Mouse (Mus musculus): ENCODE results near the gene Cbx7. TPM values are rescaled to one million over a fixed set of nuclear protein-coding genes. Genes with fewer than 3 reads are reported as not detected.
A peak's percentile ranks its signal among the peaks of the same experiment; 100 is the strongest.

Gene Cbx7
- 2.1 and 2.4 TPM in 2 replicates for polyA plus RNA-seq (2016; fragmentation: Nextera tagmentation; extraction: Ambion mirVana)

DNA sequence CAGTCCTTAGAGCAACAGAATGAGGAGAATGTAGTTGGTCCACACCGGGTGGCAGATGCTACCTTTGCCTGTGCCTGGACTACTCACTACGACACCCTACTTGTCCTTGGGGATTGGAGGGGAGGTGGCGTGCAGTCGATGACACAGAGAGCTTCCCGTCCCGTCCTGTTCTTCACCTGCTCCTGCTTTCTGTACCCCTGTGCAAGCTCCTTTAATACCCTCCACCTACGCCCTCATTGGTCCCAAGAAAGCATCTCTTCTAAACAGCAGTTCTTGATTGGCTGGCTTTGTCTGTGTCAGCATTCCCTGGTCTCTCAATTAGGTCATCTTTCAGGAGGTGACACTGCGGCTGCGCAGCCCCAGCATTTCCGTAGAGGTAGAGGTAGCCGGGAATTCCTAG is at the start of gene Cbx7:
Cbx7 (minus strand) TSS at position 180 of the 400 bp plus-strand sequence.
- no peaks in the 10 kb centered on the region for H3K4me1 ChIP-seq
- no peak within 1 kb of the TSS for H3K4me3 ChIP-seq
- DNase-seq (ENCODE audit: low spot score): no peak
- no peaks in the 10 kb centered on the region for H3K27me3 ChIP-seq (replicated peaks; ENCODE audit: low read depth, poor library complexity, severe bottlenecking)
- WGBS: 91% methylated on average over 11 of the region's 11 CpGs
- no peaks in the 10 kb centered on the region for H3K36me3 ChIP-seq (replicated peaks)
- no peak within 1 kb of the TSS for H3K27ac ChIP-seq (replicated peaks)
- H3K9me3 ChIP-seq: no peaks in the 10 kb centered on the region

DNA sequence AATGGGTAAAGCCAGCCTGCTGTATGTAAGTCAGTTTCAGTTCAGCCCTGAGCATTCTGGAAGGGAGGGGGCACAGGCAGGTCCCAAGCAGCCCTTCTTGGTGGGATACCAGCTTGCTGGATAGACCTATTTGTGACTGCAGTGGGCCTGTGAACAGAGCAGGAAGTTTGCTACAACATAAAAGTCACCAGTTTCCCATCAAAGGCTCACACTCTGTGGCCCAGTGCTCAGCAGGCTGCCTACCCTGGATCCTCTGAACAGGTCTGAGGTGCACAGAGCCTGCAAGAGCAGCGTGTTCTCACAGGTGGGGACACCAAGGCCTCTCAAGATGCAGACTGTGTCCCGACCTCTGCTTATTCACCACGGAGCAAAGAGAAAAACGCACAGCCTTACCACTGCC is 49.6 kb upstream of the Cbx7 start:
- H3K27ac ChIP-seq (replicated peaks): no peak overlapping the region
- H3K36me3 ChIP-seq (replicated peaks): no peaks in the 10 kb centered on the region
- H3K4me3 ChIP-seq: no peak overlapping the region
- 71% methylated on average over 4 of the region's 4 CpGs for WGBS
- peaks cover 29% of the 10 kb centered on the region for H3K27me3 ChIP-seq (replicated peaks; ENCODE audit: low read depth, poor library complexity, severe bottlenecking)
- peaks cover 17% of the 10 kb centered on the region for H3K4me1 ChIP-seq
- no peak for DNase-seq (ENCODE audit: low spot score)
- H3K9me3 ChIP-seq: no peaks in the 10 kb centered on the region

DNA sequence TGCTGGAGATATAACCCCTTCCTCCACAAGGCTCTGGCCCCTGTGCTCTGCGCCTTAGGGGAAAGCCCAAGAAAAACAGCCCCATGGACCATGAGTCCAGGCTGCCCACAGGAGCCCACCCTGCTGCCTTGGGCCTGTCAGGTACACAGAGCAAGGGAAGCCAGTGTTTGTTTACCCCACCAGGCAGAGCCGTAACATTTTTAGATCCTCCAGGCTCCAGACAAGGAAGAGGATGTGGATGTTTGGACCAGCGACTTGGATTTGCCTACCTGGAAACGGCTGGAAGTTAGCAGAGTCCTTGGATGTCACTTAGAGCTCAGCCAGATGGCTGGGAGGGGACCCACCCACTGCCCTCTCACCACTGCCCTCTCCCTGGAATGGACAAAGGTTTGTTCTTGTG is 48.7 kb upstream of the Cbx7 start:
- 56% methylated on average over 4 of the region's 4 CpGs for WGBS
- Histone ChIP-seq H3K36me3 (replicated peaks) (no peaks in the 10 kb centered on the region), H3K27ac (replicated peaks) (no peak overlapping the region), H3K4me3 (no peak overlapping the region), H3K27me3 (replicated peaks; ENCODE audit: low read depth, poor library complexity, severe bottlenecking) (peaks cover 38% of the 10 kb centered on the region), H3K9me3 (no peaks in the 10 kb centered on the region), H3K4me1 (peaks cover 13% of the 10 kb centered on the region)
- DNase-seq (ENCODE audit: low spot score): no peak

DNA sequence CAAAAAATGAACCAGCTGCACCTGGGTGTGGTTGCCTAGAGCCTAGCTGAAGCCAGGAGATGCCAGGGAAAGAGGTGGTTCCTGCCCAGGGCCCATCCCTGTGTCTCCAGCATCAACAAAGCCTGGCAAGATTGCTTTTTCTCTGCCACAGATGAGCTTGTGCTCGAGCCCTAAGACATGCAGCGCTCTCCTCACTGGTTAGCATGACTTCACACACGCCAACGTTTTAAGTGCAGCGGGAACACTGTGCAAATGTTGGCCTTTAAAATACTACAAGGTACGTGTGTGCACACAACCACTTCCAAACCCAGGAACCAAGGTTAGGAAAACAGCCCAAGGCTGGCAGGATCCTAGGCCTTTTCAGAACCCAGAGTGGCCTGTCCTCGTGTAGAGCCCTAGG is 48.3 kb upstream of the Cbx7 start:
- no peak overlapping the region for H3K27ac ChIP-seq (replicated peaks)
- no peak for DNase-seq (ENCODE audit: low spot score)
- 78% methylated on average over 7 of the region's 7 CpGs for WGBS
- H3K36me3 ChIP-seq (replicated peaks): no peaks in the 10 kb centered on the region
- no peaks in the 10 kb centered on the region for H3K9me3 ChIP-seq
- H3K27me3 ChIP-seq (replicated peaks; ENCODE audit: low read depth, poor library complexity, severe bottlenecking): peaks cover 42% of the 10 kb centered on the region
- peaks cover 13% of the 10 kb centered on the region for H3K4me1 ChIP-seq
- no peak overlapping the region for H3K4me3 ChIP-seq

DNA sequence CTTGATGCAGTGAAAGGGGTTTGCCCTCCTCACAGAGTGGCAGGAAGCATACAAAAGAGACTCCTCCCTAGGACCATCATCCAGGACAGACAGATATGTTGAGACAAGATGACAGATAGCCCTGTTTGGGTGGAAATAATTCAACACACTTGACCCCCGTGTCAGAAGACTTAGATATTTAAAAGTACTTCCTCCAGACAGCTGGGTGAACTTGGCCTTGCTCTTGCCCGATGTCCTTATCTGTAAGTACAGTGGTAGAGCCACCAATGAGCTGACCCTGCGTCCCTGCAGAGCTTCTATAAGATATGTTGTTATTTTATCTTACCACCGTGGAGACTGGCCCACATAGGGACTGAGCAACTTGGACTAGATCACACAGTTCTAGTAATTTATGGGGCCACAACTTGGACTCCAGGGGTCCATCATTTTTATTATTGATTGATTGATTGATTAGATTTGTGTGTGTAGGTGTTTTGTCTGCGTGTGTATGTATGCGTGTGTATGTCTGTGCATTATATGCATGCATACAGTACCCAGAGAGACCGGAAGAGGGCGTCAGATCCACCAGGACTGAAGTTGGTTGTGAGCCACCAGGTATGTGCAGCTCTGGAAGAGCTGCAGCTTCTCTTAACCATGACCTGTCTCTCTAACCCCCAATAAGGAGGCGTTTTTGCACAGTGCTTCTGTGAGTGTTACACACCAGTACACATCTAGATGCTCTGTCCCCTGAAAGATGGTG is 45.8 kb upstream of the Cbx7 start:
- no peak overlapping the region for H3K4me3 ChIP-seq
- no peak overlapping the region for H3K27ac ChIP-seq (replicated peaks)
- H3K36me3 ChIP-seq (replicated peaks): no peaks in the 10 kb centered on the region
- 91% methylated on average over 9 of the region's 9 CpGs for WGBS
- DNase-seq (ENCODE audit: low spot score): no peak
- H3K9me3 ChIP-seq: no peaks in the 10 kb centered on the region
- H3K27me3 ChIP-seq (replicated peaks; ENCODE audit: low read depth, poor library complexity, severe bottlenecking): peaks cover 67% of the 10 kb centered on the region
- peaks cover 34% of the 10 kb centered on the region for H3K4me1 ChIP-seq

DNA sequence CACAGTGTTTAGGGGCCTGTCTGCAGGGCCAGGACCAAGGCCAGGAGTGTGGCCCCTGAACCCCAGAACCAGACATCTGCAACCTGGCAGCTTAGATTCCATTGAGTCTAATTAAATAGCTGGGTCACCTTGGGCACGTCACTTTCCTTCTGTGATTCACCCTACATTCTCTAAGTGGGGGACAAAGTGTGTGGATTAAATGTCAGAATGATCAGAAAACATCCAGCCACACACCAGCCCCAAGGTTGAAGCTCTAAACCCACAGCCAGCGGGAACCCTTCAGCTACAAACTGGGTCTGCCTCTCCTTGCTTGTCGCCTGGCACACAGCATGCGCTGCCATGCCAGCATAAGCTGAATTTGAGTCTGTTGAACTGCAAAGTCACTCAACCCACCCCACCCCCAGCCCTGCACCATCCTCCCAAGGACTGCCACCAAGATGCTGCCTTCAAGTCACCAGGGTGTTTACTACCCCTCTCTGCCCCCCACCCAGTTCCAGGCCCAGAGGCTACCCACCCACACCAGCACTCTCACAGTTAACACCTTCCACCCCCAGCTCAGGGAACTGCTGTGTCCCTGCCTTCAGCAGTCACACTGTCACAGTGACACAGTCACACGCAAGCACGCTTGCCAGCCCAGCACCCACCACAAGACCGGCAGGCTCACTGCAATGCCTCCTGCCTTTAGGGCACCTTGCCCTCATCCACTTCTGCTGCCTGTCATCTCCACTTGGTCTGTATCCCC is 44.5 kb upstream of the Cbx7 start:
- H3K27ac ChIP-seq (replicated peaks): no peak overlapping the region
- no peaks in the 10 kb centered on the region for H3K36me3 ChIP-seq (replicated peaks)
- WGBS: 60% methylated on average over 7 of the region's 7 CpGs
- peaks cover 40% of the 10 kb centered on the region for H3K4me1 ChIP-seq
- peaks cover 76% of the 10 kb centered on the region for H3K27me3 ChIP-seq (replicated peaks; ENCODE audit: low read depth, poor library complexity, severe bottlenecking)
- peak overlapping the region; percentile 72; the same call in 1 of the 2 replicates for H3K4me3 ChIP-seq
- H3K9me3 ChIP-seq: no peaks in the 10 kb centered on the region
- DNase-seq (ENCODE audit: low spot score): no peak

DNA sequence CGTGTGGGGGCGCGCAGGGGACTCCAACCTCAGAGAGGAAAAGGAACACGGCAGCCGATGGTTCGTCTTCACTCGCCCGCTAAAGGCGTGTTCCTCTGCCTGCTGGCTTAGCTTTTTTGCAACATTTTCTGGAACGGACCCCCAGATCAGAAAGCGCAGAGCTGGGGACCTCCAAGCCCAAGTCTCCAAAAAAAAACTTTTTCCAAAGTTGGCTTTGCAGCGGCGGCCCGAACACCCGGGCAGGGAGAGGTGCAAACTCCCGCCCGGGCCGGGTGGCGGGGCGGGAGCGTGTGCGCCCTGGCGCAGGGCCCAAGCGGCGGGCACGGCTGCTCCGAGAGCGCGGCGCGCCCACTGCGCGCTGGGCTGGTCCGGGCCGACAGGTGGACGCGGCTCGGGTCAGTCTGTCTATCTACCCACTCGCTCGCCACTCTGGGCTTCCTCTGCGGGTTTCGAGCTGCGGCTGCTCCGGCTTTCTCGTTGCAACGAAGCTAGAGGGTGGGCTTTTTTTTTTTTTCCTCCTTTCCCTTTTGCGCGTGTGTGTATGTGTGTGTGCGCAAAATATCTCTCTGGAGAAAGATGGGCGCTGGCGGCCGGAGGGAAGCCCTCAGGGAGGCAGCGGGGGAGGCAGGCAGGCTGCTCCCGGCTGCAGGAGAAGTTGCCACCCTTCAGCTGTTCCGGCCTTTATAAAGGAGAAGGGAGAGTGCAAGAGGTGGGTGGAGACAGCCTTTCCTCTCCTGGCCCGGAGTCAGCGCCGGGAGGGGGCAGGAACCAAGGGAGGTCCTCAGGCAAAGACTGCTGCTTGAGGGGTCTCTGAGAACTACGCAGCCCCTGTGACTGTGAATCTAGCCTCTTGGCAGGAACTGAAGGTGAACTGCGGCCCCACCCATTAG is 43.6 kb upstream of the Cbx7 start, which contains the start of gene Pdgfb:
Pdgfb (minus strand) TSS at position 657 of the 890 bp plus-strand sequence.
- DNase-seq (ENCODE audit: low spot score): peak; percentile 57
- Histone ChIP-seq H3K36me3 (replicated peaks) (no peaks in the 10 kb centered on the region), H3K27ac (replicated peaks) (peak within 1 kb of the TSS; percentile 84), H3K4me3 (peak within 1 kb of the TSS; percentile 72), H3K27me3 (replicated peaks; ENCODE audit: low read depth, poor library complexity, severe bottlenecking) (peaks cover 85% of the 10 kb centered on the region), H3K4me1 (peaks cover 47% of the 10 kb centered on the region), H3K9me3 (no peaks in the 10 kb centered on the region)
- WGBS: under 1% methylated on average over 60 of the region's 60 CpGs

DNA sequence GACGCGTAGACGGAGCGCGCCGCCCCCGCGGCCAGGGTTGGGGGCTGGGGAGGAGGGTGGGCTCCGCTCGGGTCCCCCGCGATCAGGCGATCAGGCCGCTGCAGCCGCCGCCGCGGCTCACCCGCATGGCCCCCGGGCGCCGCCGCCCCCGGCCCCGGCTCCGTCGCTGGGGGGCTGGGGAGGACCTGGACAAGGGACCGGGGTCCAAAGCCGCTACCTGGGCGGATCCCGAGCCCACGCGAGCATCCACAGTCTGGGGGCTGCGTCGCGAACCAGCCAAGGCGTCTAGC is 43.1 kb upstream of the Cbx7 start:
- Histone ChIP-seq H3K4me1 (peaks cover 47% of the 10 kb centered on the region), H3K27me3 (replicated peaks; ENCODE audit: low read depth, poor library complexity, severe bottlenecking) (peaks cover 88% of the 10 kb centered on the region), H3K4me3 (peak overlapping the region; percentile 72), H3K9me3 (no peaks in the 10 kb centered on the region), H3K27ac (replicated peaks) (peak overlapping the region; percentile 84), H3K36me3 (replicated peaks) (no peaks in the 10 kb centered on the region)
- WGBS: under 1% methylated on average over 37 of the region's 37 CpGs
- no peak for DNase-seq (ENCODE audit: low spot score)

DNA sequence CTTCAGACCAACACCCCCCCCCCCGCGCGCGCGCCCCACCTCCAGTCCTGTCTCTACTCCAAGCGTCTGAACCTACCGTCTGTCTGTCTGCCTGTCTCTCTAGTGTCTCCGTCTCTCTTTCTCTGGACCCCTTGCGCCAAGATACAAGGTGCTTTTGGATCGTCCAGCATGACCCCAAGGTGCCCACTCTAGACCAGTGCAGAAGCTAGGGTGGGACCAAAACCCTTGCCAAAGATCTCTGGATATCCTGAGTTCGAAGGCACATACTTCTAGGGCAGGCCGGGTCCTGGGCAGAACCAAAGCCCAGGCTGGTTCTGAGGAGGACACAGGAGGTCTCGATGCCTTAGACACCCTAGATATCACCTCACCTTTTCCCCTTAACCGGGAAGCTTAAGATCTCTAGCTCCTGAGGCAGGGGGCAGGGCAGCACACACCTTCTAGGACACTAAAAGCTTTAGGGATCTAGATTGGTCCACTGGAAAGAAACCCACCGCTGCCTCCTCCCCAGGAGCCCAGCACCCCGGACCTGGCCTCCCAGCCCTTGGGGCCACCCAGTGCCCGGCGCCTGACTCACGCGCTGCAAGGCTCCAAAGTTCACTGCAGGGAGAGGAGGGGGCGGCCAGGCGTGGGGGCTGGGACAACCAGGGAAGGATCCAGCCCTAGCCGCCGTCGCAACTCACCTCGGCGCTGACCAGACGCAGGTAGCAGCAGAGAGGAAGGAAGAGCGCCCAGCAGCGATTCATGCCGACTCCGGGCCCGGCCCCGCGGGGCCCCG is 42.5 kb upstream of the Cbx7 start:
- WGBS: 1% methylated on average over 36 of the region's 36 CpGs

DNA sequence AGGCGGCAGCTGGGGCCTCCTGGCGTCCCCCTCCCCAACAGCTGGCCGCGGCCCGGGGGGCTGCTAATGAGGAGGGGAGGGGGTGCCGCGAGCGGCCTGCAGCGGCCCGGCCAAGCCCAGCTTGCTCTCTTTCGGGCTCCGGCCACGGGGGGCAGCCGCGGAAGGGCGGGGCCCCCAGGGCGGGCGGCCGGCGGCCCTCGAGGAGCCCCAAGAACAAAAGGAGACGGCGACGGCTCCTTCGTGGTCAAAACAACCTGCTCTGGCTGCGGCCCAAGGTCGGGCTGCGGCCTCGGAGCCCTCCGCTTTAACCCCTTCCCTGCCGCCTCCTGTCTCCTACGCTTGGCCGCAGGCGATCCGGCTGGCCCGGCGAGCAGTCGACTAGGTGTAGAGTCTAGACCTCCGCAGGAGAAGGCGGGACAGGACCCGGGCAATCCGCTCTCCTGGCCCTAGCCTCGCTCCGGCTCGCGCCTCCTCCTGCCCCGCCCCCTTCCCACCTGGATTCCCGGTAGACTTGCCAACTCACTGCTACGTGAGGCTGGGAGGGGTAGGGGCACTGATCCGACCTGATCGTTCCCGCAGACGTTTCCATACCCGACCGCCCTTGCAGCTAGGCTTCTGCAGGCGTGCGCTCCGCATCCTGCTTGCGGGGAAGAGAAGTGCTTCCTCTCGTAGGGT is 41.7 kb upstream of the Cbx7 start:
- Histone ChIP-seq H3K9me3 (no peaks in the 10 kb centered on the region), H3K4me1 (peaks cover 47% of the 10 kb centered on the region), H3K27ac (replicated peaks) (peak overlapping the region; percentile 84), H3K27me3 (replicated peaks; ENCODE audit: low read depth, poor library complexity, severe bottlenecking) (peaks cover 91% of the 10 kb centered on the region), H3K36me3 (replicated peaks) (no peaks in the 10 kb centered on the region), H3K4me3 (peak overlapping the region; percentile 72)
- DNase-seq (ENCODE audit: low spot score): peak; percentile 78
- under 1% methylated on average over 60 of the region's 60 CpGs for WGBS

More for the DNA sequence above, 42.5 kb upstream of the Cbx7 start:
- Histone ChIP-seq H3K27me3 (replicated peaks; ENCODE audit: low read depth, poor library complexity, severe bottlenecking) (peaks cover 94% of the 10 kb centered on the region), H3K4me1 (peaks cover 47% of the 10 kb centered on the region), H3K4me3 (peak overlapping the region; percentile 72), H3K9me3 (no peaks in the 10 kb centered on the region), H3K36me3 (replicated peaks) (no peaks in the 10 kb centered on the region), H3K27ac (replicated peaks) (peak overlapping the region; percentile 84)
- DNase-seq (ENCODE audit: low spot score): peak; percentile 55

DNA sequence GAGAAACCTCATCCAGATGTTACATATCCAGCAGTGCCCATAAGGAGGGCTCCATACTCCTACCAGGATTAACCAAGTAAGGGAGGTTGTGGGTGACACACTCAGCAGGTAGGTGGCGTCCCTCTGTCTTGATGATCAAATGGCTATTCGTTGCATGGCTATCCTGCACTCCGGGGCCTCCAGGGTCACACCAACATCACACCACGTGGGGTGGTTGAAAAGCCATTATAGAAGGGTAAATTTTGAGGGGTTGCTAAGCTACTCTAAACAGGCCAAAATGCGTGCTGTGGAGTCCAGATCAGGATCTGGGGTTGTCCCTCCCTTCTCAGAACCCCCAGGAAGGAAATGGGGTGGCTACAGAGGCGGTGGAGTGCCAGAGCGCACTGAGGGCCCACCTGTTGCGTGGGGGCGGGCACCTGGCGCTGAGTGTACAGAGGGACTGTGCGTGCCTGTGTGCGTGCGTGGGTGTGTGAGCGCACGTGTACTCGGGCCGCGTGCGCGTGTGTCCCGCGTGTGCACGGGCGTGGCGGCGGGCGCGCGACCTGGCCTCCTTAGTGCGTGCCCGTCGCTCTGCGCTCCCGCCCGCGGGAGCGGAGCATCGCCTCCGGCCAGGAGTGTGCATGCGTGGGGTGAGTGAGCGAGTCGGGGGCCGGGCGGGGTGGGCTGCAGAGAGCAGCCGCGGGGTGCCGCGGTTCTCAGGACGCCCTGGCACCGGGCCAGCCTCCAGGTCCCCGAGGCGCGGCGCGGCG is 41.0 kb upstream of the Cbx7 start:
- peak; percentile 48 for DNase-seq (ENCODE audit: low spot score)
- WGBS: 2% methylated on average over 56 of the region's 56 CpGs
- Histone ChIP-seq H3K4me1 (peaks cover 47% of the 10 kb centered on the region), H3K9me3 (no peaks in the 10 kb centered on the region), H3K27me3 (replicated peaks; ENCODE audit: low read depth, poor library complexity, severe bottlenecking) (peaks cover 84% of the 10 kb centered on the region), H3K36me3 (replicated peaks) (no peaks in the 10 kb centered on the region), H3K27ac (replicated peaks) (peak overlapping the region; percentile 84), H3K4me3 (peak overlapping the region; percentile 72)

All from embryonic facial prominence, embryonic 10.5 days (tissue).